Mouse (Mus musculus) layer of hippocampus, postnatal 10 days (tissue): ENCODE measurements around the gene Dgki. TPM values are rescaled to one million over a fixed set of nuclear protein-coding genes. Genes with fewer than 3 reads are reported as not detected.
A peak's percentile ranks its signal among the peaks of the same experiment; 100 is the strongest.

Experiments used
- DNase-seq, 2 experiments: peaks; one replicate each; pipeline ENCODE4 v3.0.0; 2021; ENCODE audit warnings: low spot score in 2 of 2
- total RNA-seq, 2 experiments: library from RNA; stranded (reverse); gene quantifications; 2 replicates each; pipeline ENCODE4 v1.2.3; 2021

The Dgki gene
- total RNA-seq, 2 experiments from 2014 or later = 50.6 to 59.6 TPM

DNA sequence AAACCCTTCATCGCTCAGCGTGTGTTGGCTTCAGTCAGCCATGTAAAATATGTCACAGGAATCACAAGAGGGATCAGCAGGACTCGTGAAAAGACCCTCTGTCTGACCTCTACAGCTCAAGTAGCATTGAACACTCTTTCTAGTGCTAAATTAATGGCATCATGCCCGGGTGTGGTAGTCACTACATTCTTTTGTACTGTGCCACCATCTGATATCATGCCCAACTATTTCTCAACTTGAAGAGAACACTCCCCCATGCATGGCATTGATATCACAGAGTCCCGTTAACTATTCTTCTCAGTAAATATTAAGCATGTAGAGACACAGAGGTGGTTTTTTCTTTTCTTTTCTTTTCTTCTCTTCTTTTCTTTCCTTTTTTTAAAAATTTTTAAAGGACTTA lies 424.1 kb downstream of the Dgki start:
- no peak for DNase-seq

DNA sequence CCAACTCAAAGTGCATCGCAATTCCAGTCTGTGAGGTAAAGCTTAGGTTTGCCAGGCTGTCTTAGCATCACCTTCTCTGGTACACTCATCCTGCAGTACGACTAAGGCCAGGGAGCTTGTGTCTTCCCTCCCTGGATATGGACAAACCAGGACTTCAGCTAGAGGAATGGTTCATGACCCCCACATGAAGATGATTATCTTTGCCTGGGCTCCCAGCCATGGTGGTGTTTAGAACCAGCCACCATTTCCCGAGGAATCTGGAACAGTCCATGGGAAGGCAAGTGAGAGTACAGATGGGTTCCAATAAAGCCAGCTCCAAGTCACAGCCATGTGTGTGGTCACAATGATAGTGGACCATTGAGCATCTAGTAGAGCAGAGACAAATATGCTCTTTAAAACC lies 427.1 kb downstream of the Dgki start:
- no peak for DNase-seq

DNA sequence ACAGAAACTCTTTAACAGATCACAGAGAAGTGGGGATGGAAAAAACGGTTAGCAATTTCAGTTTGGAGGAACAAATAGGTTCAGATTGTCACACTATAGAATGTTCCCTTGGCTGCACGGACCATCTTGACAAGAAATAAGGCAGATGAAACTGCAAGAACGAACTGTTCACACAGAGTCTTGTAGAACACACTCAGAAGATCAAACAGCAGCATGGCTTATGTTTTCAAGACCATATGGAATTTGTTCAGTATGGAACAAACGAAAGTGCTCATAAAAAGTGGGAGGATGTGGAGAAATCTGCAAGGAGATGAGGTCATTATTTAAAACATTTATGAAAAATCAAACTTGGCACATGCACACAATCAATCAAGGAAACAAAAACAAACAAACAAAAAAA lies 431.8 kb downstream of the Dgki start:
- DNase-seq = no peak

DNA sequence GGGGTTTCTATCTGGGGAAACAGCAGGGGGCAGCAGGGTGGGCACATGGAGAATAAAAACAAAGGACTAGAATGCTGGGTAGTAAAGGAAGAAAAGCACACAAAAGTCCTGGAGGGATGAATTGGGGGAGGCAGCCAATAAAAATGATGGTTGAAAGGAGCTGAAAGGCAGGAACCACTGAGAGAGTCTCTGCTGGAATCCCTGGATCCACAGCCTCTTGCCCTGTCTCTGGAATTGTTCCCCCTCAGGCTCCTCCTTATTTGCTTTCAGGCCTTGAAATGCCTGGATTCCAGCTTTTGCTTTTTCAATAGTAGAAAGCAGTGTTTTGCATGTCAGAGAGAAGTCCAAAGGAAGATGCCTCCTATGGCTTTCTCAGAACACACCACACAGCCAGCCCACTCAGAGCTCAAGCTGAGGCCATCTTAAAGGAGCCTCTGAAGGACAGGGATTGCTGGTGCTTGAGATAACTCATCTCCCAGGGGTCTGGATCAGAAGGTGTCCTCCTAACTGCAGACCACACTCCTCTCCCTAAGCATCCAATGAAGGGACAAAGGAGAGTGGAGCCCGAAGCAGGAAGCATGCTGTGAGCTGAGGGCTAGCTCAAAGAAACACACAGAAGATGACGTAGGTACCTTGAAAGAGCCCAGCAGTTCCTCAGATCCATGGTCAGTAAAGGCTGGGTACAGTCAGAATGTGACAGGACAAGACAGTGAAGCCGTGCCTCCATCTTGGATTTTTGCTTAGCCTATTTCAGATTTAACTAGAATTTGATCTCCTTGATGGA lies 441.5 kb downstream of the Dgki start:
- no peak for DNase-seq

DNA sequence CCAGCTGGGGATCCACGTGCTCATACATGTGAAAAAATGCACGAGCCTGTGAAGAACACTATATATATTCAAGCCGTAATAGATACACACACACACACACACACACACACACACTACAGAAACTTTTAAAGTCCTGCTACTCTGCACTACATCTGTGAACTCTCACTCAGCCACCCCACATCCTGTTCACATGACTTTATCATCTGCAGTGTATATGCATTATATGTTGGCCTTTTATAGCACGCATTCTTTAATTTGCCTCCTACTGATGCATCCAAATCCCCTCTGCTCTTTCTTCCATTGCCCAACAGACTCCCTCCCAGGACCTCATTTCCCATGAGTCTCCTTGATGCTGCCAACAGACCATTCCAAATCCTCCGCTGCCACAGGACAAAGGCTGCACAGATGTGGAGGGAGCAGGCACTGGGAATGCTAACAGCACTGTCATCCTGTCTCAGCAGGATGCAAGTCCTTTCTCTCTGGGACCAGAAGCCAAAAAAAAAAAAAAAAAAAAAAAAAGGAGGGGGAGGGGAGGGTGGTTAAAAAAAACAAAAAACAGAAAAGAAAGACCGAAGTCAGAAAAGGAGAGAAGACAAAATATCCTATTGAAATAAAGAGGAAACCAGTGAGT lies 442.2 kb downstream of the Dgki start:
- DNase-seq = no peak

DNA sequence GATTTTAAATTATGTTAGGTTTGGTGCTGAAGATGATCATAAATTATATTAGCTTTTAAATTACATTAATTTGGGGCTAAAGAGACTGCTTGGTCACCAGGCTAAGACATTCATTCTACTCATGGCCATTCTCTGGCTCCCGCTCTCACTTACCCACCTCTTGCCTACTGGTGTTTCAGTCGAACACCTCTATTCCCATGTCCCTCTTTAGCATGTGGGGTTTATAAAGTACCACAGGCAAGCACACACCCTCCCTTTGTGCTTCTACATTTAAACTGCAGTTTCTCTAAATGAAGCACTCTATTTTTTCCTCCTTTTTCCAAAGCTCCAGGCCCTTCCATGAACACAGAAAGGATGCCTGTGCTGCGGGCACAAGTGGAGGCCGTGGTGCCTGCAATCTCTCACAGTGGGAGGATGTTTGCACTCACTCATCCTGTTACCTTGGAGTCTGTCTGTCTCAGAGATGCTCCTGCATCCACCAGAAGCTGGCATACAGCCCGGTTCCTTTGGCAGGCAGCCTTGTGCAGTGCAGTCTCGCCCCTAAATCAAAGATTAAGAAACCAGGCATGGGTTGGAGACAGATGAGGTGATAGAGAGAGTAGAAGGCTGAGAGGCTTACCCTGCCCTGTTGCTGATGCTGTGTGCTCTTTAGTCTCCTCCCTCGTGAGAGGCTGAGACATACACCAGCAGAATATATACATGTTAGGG lies 449.4 kb downstream of the Dgki start:
- DNase-seq = peak; percentile 69 to 78

DNA sequence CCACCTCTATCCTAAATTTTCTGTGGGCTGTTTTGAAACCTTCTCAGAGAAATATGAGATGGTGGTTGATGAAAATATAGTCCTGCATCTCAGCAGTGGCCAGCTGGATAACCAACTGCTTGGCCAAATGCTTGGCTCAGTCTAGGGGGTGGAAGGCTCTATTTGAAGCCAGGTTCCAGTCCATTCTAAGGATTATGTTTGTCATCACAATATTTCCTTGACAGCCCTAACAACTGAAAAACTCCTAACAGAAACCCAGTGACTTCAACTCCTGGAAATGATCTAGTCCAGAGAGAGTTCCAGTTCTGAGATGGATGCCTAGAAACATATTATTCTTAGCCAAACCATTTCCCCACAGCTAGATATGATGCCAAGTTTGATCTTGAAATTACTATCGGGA lies 454.7 kb downstream of the Dgki start:
- no peak for DNase-seq

DNA sequence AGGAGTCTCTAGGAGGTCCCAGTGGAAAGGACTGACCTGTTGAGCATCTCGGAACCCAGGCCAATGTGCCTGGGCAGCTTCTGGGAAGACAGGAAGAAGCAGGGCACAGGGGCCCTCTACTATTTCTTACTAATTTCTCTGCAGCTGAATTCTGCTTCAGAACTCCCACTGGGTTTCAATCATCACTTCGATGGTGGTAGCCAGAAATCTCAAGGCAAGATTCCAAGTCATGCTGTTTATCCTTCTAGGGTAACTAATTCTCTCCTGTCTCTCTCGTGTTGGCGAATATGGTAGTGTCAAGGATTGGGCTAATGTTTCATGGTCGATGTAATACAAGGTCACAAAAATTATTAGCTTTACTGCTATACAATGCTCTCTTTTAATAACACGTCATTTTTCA lies 455.7 kb downstream of the Dgki start:
- no peak for DNase-seq

DNA sequence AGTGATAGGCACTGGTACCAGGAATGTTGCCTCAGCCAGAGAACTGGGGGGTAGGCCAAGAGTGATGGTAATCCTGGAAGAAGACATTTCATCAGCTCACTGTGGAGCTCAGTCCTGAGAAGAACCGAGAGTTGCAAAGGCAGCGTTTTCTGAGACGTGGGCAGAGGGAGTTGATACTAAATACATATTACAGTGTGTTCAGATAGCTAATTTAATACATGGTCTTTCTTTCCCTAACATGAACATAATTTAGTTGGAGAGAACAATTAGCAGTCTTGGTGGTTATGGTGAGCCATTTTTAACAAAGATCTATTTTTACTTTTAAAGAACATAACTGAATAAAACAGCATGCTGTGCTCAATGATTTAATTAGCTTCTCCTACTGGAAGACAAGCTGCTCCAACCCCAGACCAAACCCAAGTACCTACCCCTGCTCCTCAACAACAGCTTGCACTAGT lies 456.9 kb downstream of the Dgki start:
- no peak for DNase-seq

DNA sequence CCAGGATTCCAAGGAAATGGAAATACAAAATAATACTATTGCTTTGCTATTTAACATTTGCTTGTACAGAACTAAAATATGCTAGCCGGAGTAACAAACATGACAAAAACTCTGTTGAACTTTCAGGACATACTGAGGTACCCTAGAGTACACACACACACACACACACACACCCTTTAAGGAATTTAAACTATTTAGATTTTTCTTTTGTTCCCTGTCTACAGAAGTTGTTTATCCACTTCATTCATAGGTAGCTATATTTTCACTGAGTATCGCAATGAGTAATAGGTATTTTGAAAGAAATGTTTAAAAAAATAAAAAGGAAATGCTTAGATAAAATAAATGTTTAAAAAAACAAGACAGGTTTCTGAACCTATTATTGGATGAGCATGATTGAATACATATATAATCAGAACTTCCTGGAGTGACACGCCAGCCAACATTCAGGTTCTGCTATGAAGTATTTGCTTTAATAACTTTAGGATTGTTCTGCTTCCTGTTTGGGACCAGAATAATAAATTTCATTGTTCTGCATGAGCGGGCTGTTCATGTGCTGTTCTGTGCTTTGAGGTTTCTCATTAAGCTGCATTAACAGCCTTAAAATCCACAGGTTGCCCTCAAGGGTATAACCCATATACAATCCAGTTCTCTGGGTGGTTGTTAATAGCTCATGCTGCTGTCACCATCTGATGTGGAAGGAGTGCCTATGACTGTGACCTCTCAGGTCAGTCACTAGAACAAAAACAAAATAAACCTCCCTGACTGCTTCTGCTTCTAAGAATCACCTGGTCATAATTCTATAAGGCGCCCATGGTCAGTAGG lies 457.7 kb downstream of the Dgki start:
- DNase-seq = no peak

DNA sequence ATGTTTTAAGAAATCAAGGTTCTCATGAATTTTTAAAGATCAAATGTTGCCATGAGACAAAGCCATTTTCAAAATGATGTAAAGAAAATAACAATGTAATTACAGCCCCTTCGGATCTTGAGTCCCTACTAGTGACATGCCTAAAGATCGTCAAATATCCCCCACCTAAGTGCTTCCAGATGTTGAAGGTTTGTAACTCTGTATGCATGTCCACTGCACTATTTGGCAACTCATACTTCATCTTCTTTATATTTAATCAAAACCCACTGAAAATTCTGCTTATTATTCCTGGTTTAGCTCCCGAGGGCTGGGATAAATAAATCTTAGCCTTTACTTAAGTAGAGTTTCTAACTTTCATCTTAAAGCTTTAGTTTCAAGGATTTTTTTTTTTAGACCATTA lies 458.3 kb downstream of the Dgki start:
- DNase-seq = no peak

DNA sequence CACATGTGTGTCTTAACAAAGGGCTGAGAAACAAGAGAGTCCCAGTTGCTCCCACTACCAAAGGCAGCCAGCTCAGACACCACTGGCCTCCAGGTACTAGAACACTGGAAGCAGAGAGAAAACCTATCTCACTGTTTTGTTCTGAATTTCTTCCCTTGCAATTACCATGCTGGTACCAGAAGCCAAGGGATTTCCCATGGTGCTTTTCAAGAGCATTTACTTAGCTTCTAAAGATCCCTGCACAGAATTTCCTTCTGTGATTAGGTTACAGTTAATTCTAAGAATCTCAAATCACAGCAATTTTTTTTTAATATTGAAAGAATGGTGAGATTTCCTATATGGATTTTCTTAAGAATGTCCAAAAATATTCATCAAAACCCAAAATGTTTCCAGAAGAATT lies 458.8 kb downstream of the Dgki start:
- no peak for DNase-seq

DNA sequence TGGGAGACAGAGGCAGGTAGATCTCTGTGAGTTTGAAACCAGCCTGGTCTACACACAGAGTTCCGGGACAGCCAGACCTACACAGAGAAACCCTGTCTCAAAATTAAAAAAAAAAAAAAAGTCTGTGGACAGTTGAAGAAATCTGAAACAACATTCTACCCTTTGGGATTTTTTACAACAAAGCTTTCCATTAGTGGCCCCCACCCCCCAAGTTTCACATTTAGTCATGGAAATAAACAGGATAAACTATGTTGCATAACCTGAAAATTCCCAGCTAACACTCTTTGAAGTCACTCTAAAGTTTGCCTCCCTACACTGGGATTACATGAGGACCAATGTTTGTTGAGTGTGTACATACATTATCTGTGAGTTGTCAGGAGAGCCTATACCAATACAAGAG lies 461.2 kb downstream of the Dgki start:
- DNase-seq = no peak

DNA sequence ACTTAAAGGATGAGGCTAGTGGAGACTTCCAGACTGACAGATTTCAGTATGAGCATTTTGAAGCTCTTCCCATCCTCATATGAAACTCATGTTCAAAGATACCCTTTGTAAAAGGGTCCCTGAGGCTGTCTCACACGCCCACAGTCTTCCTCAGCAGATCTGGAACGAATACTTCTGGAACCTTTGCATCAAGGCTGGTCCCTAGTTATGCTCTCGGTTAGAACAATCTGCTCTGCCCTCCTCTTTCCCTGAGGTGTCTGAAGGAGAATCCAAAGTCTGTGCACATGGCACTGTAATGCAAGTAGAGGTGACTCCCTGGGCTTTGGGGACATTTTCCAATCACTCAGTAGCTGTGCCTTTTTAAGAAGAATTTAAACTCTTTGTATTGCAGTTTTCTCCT lies 464.6 kb downstream of the Dgki start:
- no peak for DNase-seq

DNA sequence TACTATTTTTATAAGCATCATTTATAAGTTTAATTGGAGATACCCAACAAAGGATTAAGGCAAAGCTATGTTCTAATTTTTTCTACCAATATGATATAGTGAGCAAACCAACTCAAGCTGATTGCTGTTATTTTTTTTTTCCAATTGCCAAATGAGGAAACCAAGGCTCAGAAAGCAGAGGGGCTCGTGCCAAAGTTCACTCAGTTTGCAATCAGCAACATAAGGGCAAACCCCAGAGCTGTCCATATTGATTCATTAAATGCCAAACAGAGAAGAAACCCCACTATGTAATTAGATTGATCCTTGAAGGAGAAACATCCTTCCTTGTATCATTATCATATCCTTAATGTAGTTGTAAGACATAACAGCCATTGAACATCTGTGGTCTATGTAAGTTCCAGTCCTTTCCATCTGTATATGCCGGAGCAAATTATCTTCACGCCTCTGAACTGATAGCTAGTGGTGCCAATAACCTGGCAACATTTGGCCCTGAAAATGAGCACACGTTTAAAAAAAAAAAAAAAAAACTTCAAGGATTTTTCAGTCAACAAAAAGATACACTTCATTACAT lies 465.2 kb downstream of the Dgki start:
- no peak for DNase-seq

DNA sequence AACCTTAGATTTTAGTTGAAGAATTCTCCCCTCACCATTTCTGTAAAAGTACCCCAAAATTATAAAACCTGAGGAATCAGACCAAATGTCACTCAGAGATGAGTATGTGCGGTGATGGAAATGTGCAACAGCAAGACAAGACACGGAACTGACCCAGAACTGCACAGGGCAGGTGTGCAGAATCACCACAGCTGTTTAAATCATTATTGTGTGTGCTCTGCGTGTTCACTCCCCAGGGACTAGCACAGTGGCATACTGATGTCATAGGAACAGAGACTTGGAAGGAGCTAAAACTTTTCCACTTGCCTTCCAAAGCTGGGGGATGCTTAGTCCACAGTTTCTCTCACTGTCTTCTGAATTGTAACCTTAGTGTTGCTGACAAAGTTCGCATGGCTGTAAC lies 467.3 kb downstream of the Dgki start:
- DNase-seq = no peak

DNA sequence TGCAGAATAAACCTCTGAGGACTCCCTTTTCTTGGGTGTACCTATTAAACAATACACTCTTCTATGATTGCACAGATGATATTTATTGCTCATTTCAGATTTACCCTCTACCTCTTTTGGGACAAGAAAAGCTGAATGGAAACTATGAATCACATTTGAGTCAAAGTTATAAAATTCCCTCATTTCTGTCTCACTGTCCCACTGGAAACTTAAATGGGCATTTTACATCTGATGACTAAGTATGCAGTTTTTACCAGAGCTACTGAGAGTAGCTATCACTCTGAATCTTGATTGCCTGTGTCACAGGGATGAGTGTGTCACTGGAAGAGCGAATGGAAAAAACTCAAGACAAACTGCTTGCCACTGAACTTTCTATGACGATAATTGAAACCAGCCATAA lies 467.8 kb downstream of the Dgki start:
- DNase-seq = no peak

DNA sequence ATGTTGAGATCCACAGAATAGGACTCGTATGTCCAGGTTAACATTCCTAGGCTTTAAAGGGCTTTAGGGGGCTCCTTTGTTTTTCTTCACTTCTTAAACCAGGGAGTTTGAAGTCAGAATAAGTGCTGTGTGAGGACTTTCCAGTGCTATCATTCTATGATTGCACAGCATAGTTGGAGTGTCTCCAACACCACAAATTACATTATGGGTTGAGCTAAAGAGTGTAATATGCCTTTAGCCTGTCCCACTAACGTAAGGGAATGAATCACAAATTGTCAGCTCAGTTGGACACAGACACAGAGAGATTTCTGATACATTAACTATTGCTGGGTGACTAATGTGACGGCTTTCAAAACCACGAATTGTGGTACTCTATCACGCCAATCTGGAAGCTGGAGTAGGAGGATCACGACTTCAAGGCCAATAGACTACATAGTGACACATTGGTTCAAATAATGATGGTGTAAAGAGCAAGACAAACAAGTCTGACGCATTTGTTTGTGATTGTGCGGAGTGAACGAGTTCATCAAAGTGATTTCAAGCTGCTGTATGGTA lies 469.5 kb downstream of the Dgki start:
- no peak for DNase-seq

DNA sequence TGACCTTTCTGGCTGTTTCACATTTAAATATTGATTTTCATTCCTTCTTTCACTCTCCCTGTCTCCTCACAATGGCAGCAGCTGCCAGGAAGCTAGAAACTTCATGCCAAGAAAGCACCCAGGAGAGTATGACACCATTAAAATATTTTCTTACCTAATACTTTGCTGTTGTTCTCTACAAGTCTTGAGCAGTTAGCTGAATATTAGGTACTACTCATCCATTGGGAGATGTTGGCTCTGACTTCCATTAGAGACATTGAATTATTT lies 480.3 kb downstream of the Dgki start:
- DNase-seq = peak in 1 of 2 experiments; percentile 10

DNA sequence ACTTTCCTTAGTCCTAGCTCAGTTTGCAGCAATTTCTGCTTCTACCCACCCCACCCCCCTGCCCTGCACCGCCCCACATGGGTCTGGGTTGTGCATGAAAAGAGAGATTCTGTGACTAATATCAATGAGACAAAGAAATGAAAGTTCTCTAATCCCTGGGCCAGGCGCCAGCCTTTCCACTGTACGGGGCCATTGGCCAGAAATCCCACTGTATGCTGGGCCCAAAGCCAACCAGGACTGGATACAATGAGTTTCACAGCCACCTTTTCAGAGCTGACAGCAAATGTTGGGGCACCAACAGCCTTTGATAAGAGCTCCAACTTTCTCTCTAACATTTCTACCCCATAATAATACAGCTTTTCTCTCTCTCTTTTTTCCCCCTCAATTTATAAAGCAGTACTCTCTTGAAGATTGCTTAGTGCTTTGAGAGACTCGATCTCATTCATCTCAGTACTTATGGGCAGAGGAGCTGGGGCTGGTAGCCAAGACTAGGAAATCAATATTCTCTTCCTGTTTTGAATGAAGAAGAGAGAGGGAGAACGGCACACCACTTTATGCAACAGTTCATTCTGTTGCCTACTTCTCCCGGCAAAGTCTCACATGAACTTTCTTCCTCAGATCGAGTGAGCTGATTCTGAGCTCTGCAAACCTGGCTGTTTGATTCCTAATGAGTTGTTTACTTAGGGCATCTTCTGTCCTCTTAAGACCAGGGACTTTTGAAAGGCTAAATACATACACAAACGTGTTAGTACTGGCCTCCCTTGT lies 480.8 kb downstream of the Dgki start:
- peak; percentile 90 to 92 for DNase-seq
